Mouse (Mus musculus) liver, adult (tissue): Measurements from ENCODE around the gene Zfp775.

Experiments used
- GATA4 ChIP-seq: IDR thresholded peaks from 2 replicates; pipeline ENCODE4 v1.6.1; 2014; ENCODE audit warnings: mild to moderate bottlenecking, low read length; ENCODE audit not compliant: insufficient replicate concordance

The Zfp775 gene

GRCm38 (mm10) chr6:48573981-48574380, 27.9 kb upstream of the Zfp775 start:
- TF ChIP-seq GATA4 = no peak

- TF ChIP-seq GATA4 = no peak
These were observed 23.1 kb upstream of the Zfp775 start for GRCm38 (mm10) chr6:48578736-48579135.

GRCm38 (mm10) chr6:48579215-48579648, 22.6 kb upstream of the Zfp775 start:
- no peak for TF ChIP-seq GATA4

GRCm38 (mm10) chr6:48581257-48581656, 20.6 kb upstream of the Zfp775 start:
- no peak for TF ChIP-seq GATA4

GRCm38 (mm10) chr6:48582037-48582436, 19.8 kb upstream of the Zfp775 start:
- no peak for TF ChIP-seq GATA4

GRCm38 (mm10) chr6:48589194-48589750, 12.6 kb upstream of the Zfp775 start, which contains the start of gene Gm45021:
Gene Gm45021, plus strand, starts transcription at chr6:48589610.
- no peak for TF ChIP-seq GATA4

GRCm38 (mm10) chr6:48591221-48591845, 10.5 kb upstream of the Zfp775 start:
- TF ChIP-seq GATA4 = no peak

- no peak for TF ChIP-seq GATA4
These were observed 10.0 kb upstream of the Zfp775 start for GRCm38 (mm10) chr6:48591871-48592270.

GRCm38 (mm10) chr6:48593158-48594042, 8.5 kb upstream of the Zfp775 start, which contains the start of the genes Repin1 and Gm44965:
Gene Repin1, plus strand, starts transcription at chr6:48593883.
Gene Gm44965, plus strand, starts transcription at chr6:48593941.
- TF ChIP-seq GATA4 = no peak

- TF ChIP-seq GATA4 = no peak
These were observed 7.7 kb upstream of the Zfp775 start for GRCm38 (mm10) chr6:48594043-48594738.

- no peak for TF ChIP-seq GATA4
These were observed 6.6 kb upstream of the Zfp775 start for GRCm38 (mm10) chr6:48595278-48595677.

- no peak for TF ChIP-seq GATA4
These were observed 5.2 kb upstream of the Zfp775 start for GRCm38 (mm10) chr6:48596545-48597232.

GRCm38 (mm10) chr6:48597233-48597625, 4.6 kb upstream of the Zfp775 start:
- TF ChIP-seq GATA4 = no peak

GRCm38 (mm10) chr6:48600594-48600993, 1.3 kb upstream of the Zfp775 start:
- TF ChIP-seq GATA4 = no peak
